Mouse (Mus musculus): ENCODE measurements around the gene Hipk2. TPM values are rescaled to one million over a fixed set of nuclear protein-coding genes. Genes with fewer than 3 reads are reported as not detected.

Hipk2 gene
- polyA plus RNA-seq, 1 experiment from 2014 or later: 30.6 TPM

- H3K27me3 ChIP-seq (ENCODE audit: control insufficient read depth, insufficient read depth, low read length): no peaks in the 10 kb centered on the region
- H3K4me1 ChIP-seq (ENCODE audit: control insufficient read depth, insufficient read depth, low read length): no peaks in the 10 kb centered on the region
- no peak overlapping the region for H3K9ac ChIP-seq (ENCODE audit: low read length)
- no peak overlapping the region for H3K27ac ChIP-seq (ENCODE audit: low read depth, low read length)
- DNase-seq (ENCODE audit: low spot score) (no peak), ATAC-seq (ENCODE audit: insufficient read depth, low FRiP score, low TSS enrichment) (no peak)
- no peaks in the 10 kb centered on the region for H3K9me3 ChIP-seq (ENCODE audit: control insufficient read depth, low read length)
- no peak overlapping the region for H3K4me2 ChIP-seq (ENCODE audit: low read depth)
- no peak overlapping the region for H3K4me3 ChIP-seq (ENCODE audit: low read depth, low read length)
- H3K36me3 ChIP-seq (ENCODE audit: control insufficient read depth, insufficient read depth, low read length): no peaks in the 10 kb centered on the region
Measured at GRCm38 (mm10) chr6:38825886-38826285, 50.1 kb downstream of the Hipk2 start.

- H3K4me3 ChIP-seq (ENCODE audit: low read depth, low read length): no peak overlapping the region
- no peak for ATAC-seq (ENCODE audit: insufficient read depth, low FRiP score, low TSS enrichment)
- no peaks in the 10 kb centered on the region for H3K9me3 ChIP-seq (ENCODE audit: control insufficient read depth, low read length)
Measured at GRCm38 (mm10) chr6:38823827-38824226, 52.1 kb downstream of the Hipk2 start.

GRCm38 (mm10) chr6:38823164-38823563 is 52.8 kb downstream of the Hipk2 start:
- no peak overlapping the region for H3K4me3 ChIP-seq (ENCODE audit: low read depth, low read length)
- WGBS: 93% methylated on average over 4 of the region's 4 CpGs
- ATAC-seq (ENCODE audit: insufficient read depth, low FRiP score, low TSS enrichment): no peak

More at GRCm38 (mm10) chr6:38823827-38824226, 52.1 kb downstream of the Hipk2 start:
- Histone ChIP-seq H3K36me3 (ENCODE audit: control insufficient read depth, insufficient read depth, low read length) (peaks cover 1% of the 10 kb centered on the region), H3K4me2 (ENCODE audit: low read depth) (no peak overlapping the region), H3K4me1 (ENCODE audit: control insufficient read depth, insufficient read depth, low read length) (no peaks in the 10 kb centered on the region), H3K27ac (ENCODE audit: low read depth, low read length) (no peak overlapping the region), H3K27me3 (ENCODE audit: control insufficient read depth, insufficient read depth, low read length) (no peaks in the 10 kb centered on the region), H3K9ac (ENCODE audit: low read length) (no peak overlapping the region)
- no peak for DNase-seq (ENCODE audit: low spot score)

GRCm38 (mm10) chr6:38821686-38822085 is 54.3 kb downstream of the Hipk2 start:
- WGBS: 87% methylated on average over 2 of the region's 2 CpGs
- H3K9me3 ChIP-seq (ENCODE audit: control insufficient read depth, low read length): no peaks in the 10 kb centered on the region
- no peaks in the 10 kb centered on the region for H3K27me3 ChIP-seq (ENCODE audit: control insufficient read depth, insufficient read depth, low read length)
- no peaks in the 10 kb centered on the region for H3K4me1 ChIP-seq (ENCODE audit: control insufficient read depth, insufficient read depth, low read length)
- peaks cover 6% of the 10 kb centered on the region for H3K36me3 ChIP-seq (ENCODE audit: control insufficient read depth, insufficient read depth, low read length)
- no peak overlapping the region for H3K27ac ChIP-seq (ENCODE audit: low read depth, low read length)
- no peak overlapping the region for H3K9ac ChIP-seq (ENCODE audit: low read length)
- DNase-seq (ENCODE audit: low spot score) (no peak), ATAC-seq (ENCODE audit: insufficient read depth, low FRiP score, low TSS enrichment) (no peak)
- no peak overlapping the region for H3K4me2 ChIP-seq (ENCODE audit: low read depth)
- no peak overlapping the region for H3K4me3 ChIP-seq (ENCODE audit: low read depth, low read length)

More at GRCm38 (mm10) chr6:38823164-38823563, 52.8 kb downstream of the Hipk2 start:
- peaks cover 6% of the 10 kb centered on the region for H3K36me3 ChIP-seq (ENCODE audit: control insufficient read depth, insufficient read depth, low read length)
- DNase-seq (ENCODE audit: low spot score): no peak
- no peaks in the 10 kb centered on the region for H3K4me1 ChIP-seq (ENCODE audit: control insufficient read depth, insufficient read depth, low read length)
- no peaks in the 10 kb centered on the region for H3K27me3 ChIP-seq (ENCODE audit: control insufficient read depth, insufficient read depth, low read length)
- no peak overlapping the region for H3K9ac ChIP-seq (ENCODE audit: low read length)
- H3K9me3 ChIP-seq (ENCODE audit: control insufficient read depth, low read length): no peaks in the 10 kb centered on the region
- H3K4me2 ChIP-seq (ENCODE audit: low read depth): no peak overlapping the region
- H3K27ac ChIP-seq (ENCODE audit: low read depth, low read length): no peak overlapping the region

GRCm38 (mm10) chr6:38820862-38821261 is 55.1 kb downstream of the Hipk2 start:
- WGBS: 96% methylated on average over 1 of the region's 1 CpGs
- Histone ChIP-seq H3K4me1 (ENCODE audit: control insufficient read depth, insufficient read depth, low read length) (no peaks in the 10 kb centered on the region), H3K27ac (ENCODE audit: low read depth, low read length) (no peak overlapping the region), H3K36me3 (ENCODE audit: control insufficient read depth, insufficient read depth, low read length) (peaks cover 8% of the 10 kb centered on the region), H3K9me3 (ENCODE audit: control insufficient read depth, low read length) (no peaks in the 10 kb centered on the region), H3K4me2 (ENCODE audit: low read depth) (no peak overlapping the region), H3K4me3 (ENCODE audit: low read depth, low read length) (no peak overlapping the region), H3K9ac (ENCODE audit: low read length) (no peak overlapping the region), H3K27me3 (ENCODE audit: control insufficient read depth, insufficient read depth, low read length) (no peaks in the 10 kb centered on the region)
- DNase-seq (ENCODE audit: low spot score): no peak
- no peak for ATAC-seq (ENCODE audit: insufficient read depth, low FRiP score, low TSS enrichment)

- DNase-seq (ENCODE audit: low spot score) (no peak), ATAC-seq (ENCODE audit: insufficient read depth, low FRiP score, low TSS enrichment) (no peak)
- Histone ChIP-seq H3K36me3 (ENCODE audit: control insufficient read depth, insufficient read depth, low read length) (peaks cover 8% of the 10 kb centered on the region), H3K9me3 (ENCODE audit: control insufficient read depth, low read length) (no peaks in the 10 kb centered on the region), H3K4me2 (ENCODE audit: low read depth) (no peak overlapping the region), H3K27me3 (ENCODE audit: control insufficient read depth, insufficient read depth, low read length) (no peaks in the 10 kb centered on the region), H3K27ac (ENCODE audit: low read depth, low read length) (no peak overlapping the region), H3K4me1 (ENCODE audit: control insufficient read depth, insufficient read depth, low read length) (no peaks in the 10 kb centered on the region), H3K9ac (ENCODE audit: low read length) (no peak overlapping the region), H3K4me3 (ENCODE audit: low read depth, low read length) (no peak overlapping the region)
- 96% methylated on average over 1 of the region's 1 CpGs for WGBS
Measured at GRCm38 (mm10) chr6:38816216-38816615, 59.7 kb downstream of the Hipk2 start.

GRCm38 (mm10) chr6:38815582-38815981 is 60.4 kb downstream of the Hipk2 start:
- peaks cover 8% of the 10 kb centered on the region for H3K36me3 ChIP-seq (ENCODE audit: control insufficient read depth, insufficient read depth, low read length)

GRCm38 (mm10) chr6:38814690-38815089 is 61.3 kb downstream of the Hipk2 start:
- Histone ChIP-seq H3K4me1 (ENCODE audit: control insufficient read depth, insufficient read depth, low read length) (no peaks in the 10 kb centered on the region), H3K9me3 (ENCODE audit: control insufficient read depth, low read length) (no peaks in the 10 kb centered on the region), H3K36me3 (ENCODE audit: control insufficient read depth, insufficient read depth, low read length) (peaks cover 8% of the 10 kb centered on the region), H3K27ac (ENCODE audit: low read depth, low read length) (no peak overlapping the region), H3K9ac (ENCODE audit: low read length) (no peak overlapping the region), H3K27me3 (ENCODE audit: control insufficient read depth, insufficient read depth, low read length) (no peaks in the 10 kb centered on the region), H3K4me2 (ENCODE audit: low read depth) (no peak overlapping the region), H3K4me3 (ENCODE audit: low read depth, low read length) (no peak overlapping the region)
- ATAC-seq (ENCODE audit: insufficient read depth, low FRiP score, low TSS enrichment): no peak
- DNase-seq (ENCODE audit: low spot score): no peak
- WGBS: 88% methylated on average over 2 of the region's 2 CpGs

More at GRCm38 (mm10) chr6:38815582-38815981, 60.4 kb downstream of the Hipk2 start:
- no peaks in the 10 kb centered on the region for H3K4me1 ChIP-seq (ENCODE audit: control insufficient read depth, insufficient read depth, low read length)
- no peak overlapping the region for H3K9ac ChIP-seq (ENCODE audit: low read length)
- no peak for ATAC-seq (ENCODE audit: insufficient read depth, low FRiP score, low TSS enrichment)
- H3K4me2 ChIP-seq (ENCODE audit: low read depth): no peak overlapping the region
- no peaks in the 10 kb centered on the region for H3K9me3 ChIP-seq (ENCODE audit: control insufficient read depth, low read length)
- DNase-seq (ENCODE audit: low spot score): no peak
- H3K4me3 ChIP-seq (ENCODE audit: low read depth, low read length): no peak overlapping the region
- 65% methylated on average over 2 of the region's 2 CpGs for WGBS
- H3K27me3 ChIP-seq (ENCODE audit: control insufficient read depth, insufficient read depth, low read length): no peaks in the 10 kb centered on the region
- no peak overlapping the region for H3K27ac ChIP-seq (ENCODE audit: low read depth, low read length)

GRCm38 (mm10) chr6:38811459-38812145 is 64.4 kb downstream of the Hipk2 start:
- Histone ChIP-seq H3K9ac (ENCODE audit: low read length) (no peak overlapping the region), H3K36me3 (ENCODE audit: control insufficient read depth, insufficient read depth, low read length) (0 out of 2 replicates have a peak, but pooled peaks cover 2% of the 10 kb centered on the region), H3K4me3 (ENCODE audit: low read depth, low read length) (no peak overlapping the region), H3K4me1 (ENCODE audit: control insufficient read depth, insufficient read depth, low read length) (no peaks in the 10 kb centered on the region), H3K27me3 (ENCODE audit: control insufficient read depth, insufficient read depth, low read length) (no peaks in the 10 kb centered on the region), H3K27ac (ENCODE audit: low read depth, low read length) (no peak overlapping the region), H3K9me3 (ENCODE audit: control insufficient read depth, low read length) (no peaks in the 10 kb centered on the region), H3K4me2 (ENCODE audit: low read depth) (no peak overlapping the region)
- ATAC-seq (ENCODE audit: insufficient read depth, low FRiP score, low TSS enrichment): no peak
- 90% methylated on average over 4 of the region's 4 CpGs for WGBS
- DNase-seq (ENCODE audit: low spot score): no peak

Data from neural tube, embryonic 11.5 days (tissue).